Mouse (Mus musculus): ENCODE results near the gene Fam149b. TPM values are rescaled to one million over a fixed set of nuclear protein-coding genes. Genes with fewer than 3 reads are reported as not detected.
"Not testable (repeated sequence)": the region's sequence is repeated elsewhere in the genome, so short reads cannot be mapped to it uniquely, and the experiment has no call there.

The Fam149b gene
- 40.8 and 42.0 TPM in 2 replicates for polyA plus RNA-seq (2015; fragmentation: Nextera tagmentation; extraction: Ambion mirVana)

GRCm38 (mm10) chr14:20347991-20348541 lies at the start of gene Fam149b, which contains the start of gene Ecd:
Gene Fam149b, plus strand, starts transcription at chr14:20348162.
Gene Ecd, minus strand, starts transcription at chr14:20348121.
- Histone ChIP-seq H3K27me3 (no peaks in the 10 kb centered on the region), H3K4me2 (peak within 1 kb of the TSS; percentile 70), H3K4me3 (peak within 1 kb of the TSS; percentile 80), H3K9me3 (no peaks in the 10 kb centered on the region), H3K27ac (peak within 1 kb of the TSS; percentile 91), H3K4me1 (peaks cover 8% of the 10 kb centered on the region; the same call in 1 of the 2 replicates), H3K9ac (peak within 1 kb of the TSS; percentile 97), H3K36me3 (peaks cover 39% of the 10 kb centered on the region)
- under 1% methylated on average over 42 of the region's 42 CpGs for WGBS
- peak; percentile 97 for ATAC-seq (ENCODE audit: insufficient number of reproducible peaks, insufficient read depth, low FRiP score, low TSS enrichment, low read depth)

- H3K9me3 ChIP-seq; H3K4me3 ChIP-seq; ATAC-seq (ENCODE audit: insufficient number of reproducible peaks, insufficient read depth, low FRiP score, low TSS enrichment, low read depth); H3K27me3 ChIP-seq; H3K9ac ChIP-seq; H3K4me2 ChIP-seq; H3K27ac ChIP-seq; H3K4me1 ChIP-seq: not testable (repeated sequence)
- 58% methylated on average over 2 of the region's 2 CpGs for WGBS
- H3K36me3 ChIP-seq: peaks cover 28% of the 10 kb centered on the region
These were observed 42.9 kb upstream of the Fam149b start for GRCm38 (mm10) chr14:20305085-20305484.

- no peak overlapping the region for H3K4me2 ChIP-seq
- H3K9me3 ChIP-seq: no peaks in the 10 kb centered on the region
- H3K27me3 ChIP-seq: no peaks in the 10 kb centered on the region
- H3K4me3 ChIP-seq: no peak overlapping the region
- no peak overlapping the region for H3K27ac ChIP-seq
- no peak overlapping the region for H3K9ac ChIP-seq
- H3K4me1 ChIP-seq: no peaks in the 10 kb centered on the region
- H3K36me3 ChIP-seq: peaks cover 36% of the 10 kb centered on the region
- no peak for ATAC-seq (ENCODE audit: insufficient number of reproducible peaks, insufficient read depth, low FRiP score, low TSS enrichment, low read depth)
- WGBS: 85% methylated on average over 1 of the region's 1 CpGs
These were observed 32.8 kb upstream of the Fam149b start for GRCm38 (mm10) chr14:20315137-20315536.

- Histone ChIP-seq H3K27ac (no peak overlapping the region), H3K4me1 (no peaks in the 10 kb centered on the region), H3K4me3 (no peak overlapping the region), H3K9me3 (no peaks in the 10 kb centered on the region), H3K36me3 (peaks cover 67% of the 10 kb centered on the region), H3K27me3 (no peaks in the 10 kb centered on the region), H3K4me2 (no peak overlapping the region), H3K9ac (no peak overlapping the region)
- 79% methylated on average over 3 of the region's 3 CpGs for WGBS
- no peak for ATAC-seq (ENCODE audit: insufficient number of reproducible peaks, insufficient read depth, low FRiP score, low TSS enrichment, low read depth)
These were observed 28.5 kb upstream of the Fam149b start for GRCm38 (mm10) chr14:20319420-20319819.

- Histone ChIP-seq H3K27ac (no peak overlapping the region), H3K27me3 (no peaks in the 10 kb centered on the region), H3K9ac (no peak overlapping the region), H3K36me3 (peaks cover 92% of the 10 kb centered on the region), H3K4me3 (no peak overlapping the region), H3K9me3 (no peaks in the 10 kb centered on the region), H3K4me1 (no peaks in the 10 kb centered on the region), H3K4me2 (no peak overlapping the region)
- ATAC-seq (ENCODE audit: insufficient number of reproducible peaks, insufficient read depth, low FRiP score, low TSS enrichment, low read depth): no peak
- 94% methylated on average over 9 of the region's 9 CpGs for WGBS
These were observed 23.8 kb upstream of the Fam149b start for GRCm38 (mm10) chr14:20324196-20324595.

GRCm38 (mm10) chr14:20328474-20328873 lies 19.5 kb upstream of the Fam149b start:
- Histone ChIP-seq H3K9me3 (no peaks in the 10 kb centered on the region), H3K27ac (no peak overlapping the region), H3K36me3 (peaks cover 86% of the 10 kb centered on the region), H3K4me1 (no peaks in the 10 kb centered on the region), H3K9ac (no peak overlapping the region), H3K27me3 (no peaks in the 10 kb centered on the region), H3K4me2 (no peak overlapping the region), H3K4me3 (no peak overlapping the region)
- ATAC-seq (ENCODE audit: insufficient number of reproducible peaks, insufficient read depth, low FRiP score, low TSS enrichment, low read depth): no peak
- 66% methylated on average over 9 of the region's 9 CpGs for WGBS

GRCm38 (mm10) chr14:20331316-20331715 lies 16.6 kb upstream of the Fam149b start:
- Histone ChIP-seq H3K4me2 (no peak overlapping the region), H3K27ac (no peak overlapping the region), H3K9me3 (no peaks in the 10 kb centered on the region), H3K4me1 (no peaks in the 10 kb centered on the region), H3K27me3 (no peaks in the 10 kb centered on the region), H3K9ac (no peak overlapping the region), H3K36me3 (peaks cover 88% of the 10 kb centered on the region), H3K4me3 (no peak overlapping the region)
- ATAC-seq (ENCODE audit: insufficient number of reproducible peaks, insufficient read depth, low FRiP score, low TSS enrichment, low read depth): no peak
- WGBS: 84% methylated on average over 4 of the region's 4 CpGs

GRCm38 (mm10) chr14:20339415-20339814 lies 8.5 kb upstream of the Fam149b start:
- no peak overlapping the region for H3K4me2 ChIP-seq
- no peak overlapping the region for H3K27ac ChIP-seq
- no peaks in the 10 kb centered on the region for H3K4me1 ChIP-seq
- ATAC-seq (ENCODE audit: insufficient number of reproducible peaks, insufficient read depth, low FRiP score, low TSS enrichment, low read depth): no peak
- peaks cover 72% of the 10 kb centered on the region for H3K36me3 ChIP-seq
- no peaks in the 10 kb centered on the region for H3K9me3 ChIP-seq
- no peak overlapping the region for H3K9ac ChIP-seq
- no peaks in the 10 kb centered on the region for H3K27me3 ChIP-seq
- no peak overlapping the region for H3K4me3 ChIP-seq
- whole genome bisulfite sequencing: 95% methylated on average over 5 of the region's 5 CpGs

GRCm38 (mm10) chr14:20340149-20340548 lies 7.8 kb upstream of the Fam149b start:
- H3K27me3 ChIP-seq: no peaks in the 10 kb centered on the region
- no peak overlapping the region for H3K4me3 ChIP-seq
- H3K9me3 ChIP-seq: no peaks in the 10 kb centered on the region
- WGBS: 82% methylated on average over 8 of the region's 8 CpGs
- H3K4me2 ChIP-seq: no peak overlapping the region
- no peak overlapping the region for H3K27ac ChIP-seq
- ATAC-seq (ENCODE audit: insufficient number of reproducible peaks, insufficient read depth, low FRiP score, low TSS enrichment, low read depth): no peak
- H3K4me1 ChIP-seq: no peaks in the 10 kb centered on the region
- H3K36me3 ChIP-seq: peaks cover 71% of the 10 kb centered on the region
- no peak overlapping the region for H3K9ac ChIP-seq

- Histone ChIP-seq H3K9ac (no peak overlapping the region), H3K4me3 (no peak overlapping the region), H3K27ac (no peak overlapping the region), H3K36me3 (peaks cover 71% of the 10 kb centered on the region), H3K4me1 (no peaks in the 10 kb centered on the region), H3K9me3 (no peaks in the 10 kb centered on the region), H3K4me2 (no peak overlapping the region), H3K27me3 (no peaks in the 10 kb centered on the region)
- no peak for ATAC-seq (ENCODE audit: insufficient number of reproducible peaks, insufficient read depth, low FRiP score, low TSS enrichment, low read depth)
- 79% methylated on average over 7 of the region's 7 CpGs for WGBS
These were observed 7.1 kb upstream of the Fam149b start for GRCm38 (mm10) chr14:20340866-20341265.

GRCm38 (mm10) chr14:20345885-20346284 lies 2.1 kb upstream of the Fam149b start:
- Histone ChIP-seq H3K4me3 (no peak overlapping the region), H3K27ac (no peak overlapping the region), H3K4me1 (peaks cover 8% of the 10 kb centered on the region; the same call in 1 of the 2 replicates), H3K9ac (no peak overlapping the region), H3K9me3 (no peaks in the 10 kb centered on the region), H3K36me3 (peaks cover 42% of the 10 kb centered on the region), H3K4me2 (no peak overlapping the region), H3K27me3 (no peaks in the 10 kb centered on the region)
- ATAC-seq (ENCODE audit: insufficient number of reproducible peaks, insufficient read depth, low FRiP score, low TSS enrichment, low read depth): no peak
- WGBS: 93% methylated on average over 9 of the region's 9 CpGs

GRCm38 (mm10) chr14:20347441-20347990 lies 446 bp upstream of the Fam149b start:
- Histone ChIP-seq H3K36me3 (peaks cover 38% of the 10 kb centered on the region), H3K9ac (peak overlapping the region; percentile 97), H3K27me3 (no peaks in the 10 kb centered on the region), H3K9me3 (no peaks in the 10 kb centered on the region), H3K4me2 (peak overlapping the region; percentile 70), H3K27ac (peak overlapping the region; percentile 91), H3K4me1 (peaks cover 8% of the 10 kb centered on the region; the same call in 1 of the 2 replicates), H3K4me3 (peak overlapping the region; percentile 80)
- WGBS: 2% methylated on average over 15 of the region's 15 CpGs
- no peak; the same call in 1 of the 2 replicates for ATAC-seq (ENCODE audit: insufficient number of reproducible peaks, insufficient read depth, low FRiP score, low TSS enrichment, low read depth)

Data from embryonic facial prominence, embryonic 13.5 days (tissue).